Mouse (Mus musculus): ENCODE data around the gene Fxyd7.

Fxyd7 gene

DNA sequence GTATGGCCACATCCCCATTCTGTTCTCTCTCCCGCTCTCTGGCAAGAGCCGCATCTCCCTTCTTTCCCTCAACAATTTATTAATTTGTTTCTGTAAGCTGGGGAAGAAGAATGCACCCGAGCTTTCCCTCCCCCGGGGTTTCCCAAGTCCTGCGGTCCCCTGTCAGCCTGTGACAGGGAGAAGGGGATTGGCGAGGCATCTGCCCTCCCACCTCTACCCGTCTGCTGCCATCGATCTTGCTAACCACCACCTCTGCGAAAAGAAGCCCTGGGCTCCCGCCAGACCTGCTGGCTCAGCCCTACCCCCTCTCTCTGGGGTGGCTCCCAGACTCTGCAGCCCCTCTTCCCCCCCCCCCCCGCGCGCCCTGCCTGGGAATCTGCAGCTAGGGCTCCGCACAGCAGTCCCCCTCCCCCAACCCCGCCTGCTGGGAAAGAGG, 1.4 kb downstream of the Fxyd7 start:
- no peak for DNase-seq

DNA sequence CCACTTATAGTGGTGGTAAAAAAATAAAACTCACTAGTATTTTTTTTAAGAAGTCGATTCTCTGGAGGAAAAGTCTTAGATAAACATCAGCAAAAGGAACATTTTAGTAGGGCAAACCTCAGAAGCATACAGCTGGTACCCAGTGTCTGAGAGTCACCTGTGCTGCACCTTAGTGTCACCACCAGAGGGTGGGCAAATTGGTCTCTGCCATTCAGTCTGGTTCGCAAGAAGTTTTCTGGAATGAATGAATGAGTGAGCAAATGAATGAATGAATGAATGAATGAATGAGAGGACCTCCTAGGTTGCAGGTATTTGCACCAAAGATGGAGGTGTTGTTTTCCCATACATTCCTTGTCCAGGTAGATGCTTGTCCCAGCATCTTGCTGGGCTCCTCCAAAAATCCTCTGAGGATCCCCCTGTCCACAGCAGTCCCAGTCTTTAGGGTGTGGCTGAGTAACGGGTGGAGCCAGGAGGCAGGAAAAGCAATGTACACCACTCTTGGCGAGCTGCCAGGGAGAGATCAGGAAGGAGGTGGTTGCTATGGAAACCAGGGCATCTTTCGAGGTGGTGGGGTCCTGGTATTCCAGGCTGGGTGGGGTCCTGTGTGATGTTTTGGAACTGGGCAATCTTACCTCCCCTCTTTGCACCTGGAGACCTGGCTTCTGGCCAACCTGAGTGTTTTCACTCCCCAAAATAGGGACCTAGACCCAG, 2.0 kb downstream of the Fxyd7 start:
- no peak for DNase-seq

DNA sequence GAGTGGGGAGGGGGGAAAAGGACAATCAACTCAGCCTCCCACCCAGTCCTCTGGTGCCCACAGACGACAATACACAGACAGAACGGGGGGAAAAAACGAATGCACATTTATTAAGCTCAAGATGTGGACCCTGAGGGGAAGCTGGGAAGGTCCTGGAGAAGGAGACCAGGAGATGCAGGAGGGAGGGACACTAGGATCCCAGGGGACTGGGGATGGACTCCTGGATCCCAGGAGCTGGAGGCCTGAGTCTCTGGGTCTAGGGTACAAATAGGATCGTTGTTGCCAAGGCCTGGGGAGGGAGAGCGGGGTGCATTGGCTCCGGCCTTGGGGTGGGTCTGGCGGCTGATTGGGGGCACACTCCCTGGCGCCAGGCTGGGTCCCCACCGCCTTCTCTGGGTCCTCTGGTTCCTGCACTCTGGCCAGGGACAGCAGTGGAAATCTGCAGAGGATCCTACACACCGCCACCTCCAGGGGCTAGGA, 8.8 kb downstream of the Fxyd7 start, which contains the start of gene Fxyd5:
Gene Fxyd5, minus strand, starts transcription at position 51 of the 480 bp plus-strand sequence.
- no peak for DNase-seq

DNA sequence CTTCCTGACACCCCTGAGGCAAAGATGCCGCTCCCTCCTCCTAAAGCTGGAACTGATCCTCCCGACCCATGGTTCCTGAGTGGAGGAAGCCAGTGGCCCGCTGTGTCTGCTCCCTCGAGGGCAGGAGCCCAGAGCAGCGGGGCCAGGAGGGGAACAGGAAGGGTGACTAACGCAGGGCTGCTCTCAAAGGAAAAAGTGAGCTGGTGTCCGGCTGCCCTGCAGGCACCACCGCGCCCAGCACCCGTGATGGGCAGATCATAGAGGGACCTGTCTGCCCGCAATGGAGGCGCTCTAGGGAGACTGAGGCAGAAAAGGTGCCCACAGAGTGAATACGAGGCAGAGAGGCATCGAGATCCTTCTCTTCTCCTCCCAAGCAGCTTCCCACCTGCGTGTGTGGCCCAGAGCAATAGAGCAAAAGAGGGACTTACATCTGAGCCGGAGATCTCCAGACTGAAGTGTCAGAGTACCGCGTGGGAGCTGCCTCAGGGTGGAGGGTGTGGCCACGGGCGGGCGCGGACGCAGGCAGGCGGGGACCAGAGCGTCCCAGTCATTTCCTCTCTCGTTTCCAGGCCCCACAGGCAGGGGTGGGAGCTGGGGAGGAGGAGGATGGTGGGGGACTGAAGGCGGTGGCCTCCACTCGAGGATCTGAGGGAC, 9.5 kb downstream of the Fxyd7 start:
- peak; percentile 77 for DNase-seq

DNA sequence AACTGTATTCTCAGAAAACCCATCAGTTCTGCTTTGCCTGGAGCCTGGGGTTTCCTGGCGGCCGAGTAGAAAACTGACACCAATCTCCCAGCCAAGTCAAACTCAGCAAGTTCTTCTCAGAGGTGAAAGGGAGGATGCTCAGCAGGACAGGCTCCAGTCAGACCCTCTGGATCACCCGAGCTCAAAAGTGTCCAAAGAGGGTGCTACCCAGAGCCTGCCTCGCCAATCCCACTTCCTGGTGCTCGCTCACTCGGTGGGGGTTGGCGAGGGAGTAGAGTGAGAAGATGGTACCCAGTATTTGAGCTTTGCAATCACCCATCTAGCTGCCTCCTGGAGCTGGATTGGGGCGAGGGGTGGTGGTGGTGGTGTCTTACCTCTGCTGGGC, 10.3 kb downstream of the Fxyd7 start:
- DNase-seq = peak; percentile 53

DNA sequence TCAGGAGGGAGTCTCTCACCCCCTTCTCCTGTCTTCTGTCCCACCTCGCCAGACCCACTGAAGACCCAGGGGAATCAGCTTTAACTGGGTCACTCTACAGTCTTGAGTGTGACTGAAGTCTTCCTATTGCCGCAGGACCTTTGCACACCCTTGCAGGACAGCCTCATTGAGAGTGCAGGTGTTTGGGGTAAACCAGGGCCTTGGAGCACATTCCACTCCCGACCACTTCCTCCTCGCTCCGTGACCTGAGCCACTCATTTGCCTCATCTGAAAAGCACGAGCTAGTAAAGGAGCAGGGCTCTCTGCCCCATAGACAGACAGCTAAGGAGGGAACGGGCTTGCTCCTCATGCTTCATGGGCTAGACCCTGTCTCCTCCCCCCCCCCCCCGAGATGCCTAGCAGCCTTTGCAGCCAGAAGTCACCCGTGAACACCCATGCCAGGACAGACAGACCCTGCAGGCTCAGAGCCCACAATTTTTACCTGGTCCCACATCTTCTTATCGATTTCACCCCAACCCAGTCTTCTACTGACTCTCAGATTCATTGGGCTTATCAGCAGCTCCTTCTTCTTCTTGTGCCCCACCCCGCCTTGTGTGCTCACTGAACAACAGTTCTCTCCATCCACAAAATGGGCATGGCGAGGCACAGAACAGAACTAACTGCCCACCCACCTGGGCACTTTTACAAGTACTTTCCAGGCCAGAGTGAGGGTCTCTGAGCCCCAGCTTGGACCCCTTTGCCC, 10.8 kb downstream of the Fxyd7 start:
- DNase-seq = peak; percentile 60

DNA sequence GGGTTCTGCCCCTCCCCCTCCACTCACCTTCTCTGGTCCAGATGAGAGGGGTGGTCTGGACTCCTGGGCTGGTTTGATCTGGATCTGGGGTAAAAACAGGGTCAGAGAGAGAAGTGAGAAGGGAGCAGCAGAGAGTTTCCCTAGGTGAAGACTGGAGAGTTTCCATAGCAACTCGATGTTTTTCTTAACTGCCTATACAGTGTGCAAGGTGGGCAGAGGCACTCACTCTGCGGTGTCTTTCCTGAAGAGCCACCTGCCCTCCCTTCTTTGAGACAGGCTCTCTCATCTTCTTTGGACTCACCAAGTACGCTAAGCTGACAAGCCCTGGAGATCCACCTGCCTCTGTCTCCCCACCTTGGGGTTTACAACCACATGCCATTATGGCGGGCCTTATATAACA, 12.3 kb downstream of the Fxyd7 start:
- no peak for DNase-seq

DNA sequence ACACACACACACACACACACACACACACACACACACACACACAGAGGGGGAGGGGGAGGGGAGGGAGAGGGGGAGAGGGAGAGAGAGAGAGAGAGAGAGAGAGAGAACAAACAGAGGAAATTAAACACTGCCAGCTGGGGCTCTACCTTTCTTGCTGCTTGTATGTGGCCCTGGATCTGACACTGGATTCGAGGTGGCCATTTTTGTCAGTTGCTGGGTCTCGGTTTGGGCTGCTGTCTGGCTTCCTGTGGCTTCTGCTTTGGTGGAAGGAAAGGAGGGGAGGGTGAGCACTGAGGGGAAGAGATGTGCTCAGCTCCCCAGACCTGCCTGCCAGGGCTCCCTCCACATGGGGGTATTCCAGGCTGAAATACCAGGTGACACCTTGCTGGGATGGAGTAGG, 13.6 kb downstream of the Fxyd7 start:
- peak; percentile 69 for DNase-seq

DNA sequence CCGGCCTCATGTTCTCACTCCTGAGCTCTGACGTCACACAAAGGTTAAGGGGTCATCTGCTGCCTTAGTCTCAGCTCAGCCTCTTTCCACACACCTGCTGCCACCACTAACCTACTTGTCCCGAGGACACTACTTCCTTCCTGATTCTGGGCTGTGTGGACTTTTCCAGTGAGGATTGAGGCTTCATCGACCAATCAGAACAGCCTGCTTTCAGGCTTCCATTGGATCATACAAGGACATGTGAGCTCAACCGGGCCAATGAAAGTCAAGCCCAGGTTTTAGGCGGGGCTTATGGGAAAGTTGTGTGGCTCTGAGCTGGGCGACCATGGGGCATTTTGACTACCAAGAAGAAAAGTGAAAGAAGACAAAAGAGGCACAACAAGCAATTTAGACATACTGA, 14.3 kb downstream of the Fxyd7 start:
- peak; percentile 44 for DNase-seq

DNA sequence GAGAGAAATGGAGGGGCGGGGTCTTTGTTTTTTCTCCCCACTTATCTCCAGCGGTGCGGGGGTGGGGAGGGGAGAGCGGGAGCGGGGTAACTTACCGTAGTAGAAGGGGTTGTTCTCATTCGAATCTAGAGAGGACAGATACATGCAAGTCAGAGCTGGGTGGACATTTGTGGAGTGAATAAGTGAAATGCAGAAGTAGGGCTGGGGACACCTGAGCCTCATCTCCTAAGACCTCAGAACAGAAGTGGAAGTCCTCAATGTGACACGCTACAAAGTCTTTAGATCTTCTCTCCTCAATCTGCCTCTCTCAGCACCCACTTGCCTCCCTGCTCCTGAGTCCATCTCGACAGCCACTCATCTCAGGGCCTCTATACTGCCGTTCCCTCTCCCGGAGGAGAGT, 16.0 kb downstream of the Fxyd7 start:
- no peak for DNase-seq

DNA sequence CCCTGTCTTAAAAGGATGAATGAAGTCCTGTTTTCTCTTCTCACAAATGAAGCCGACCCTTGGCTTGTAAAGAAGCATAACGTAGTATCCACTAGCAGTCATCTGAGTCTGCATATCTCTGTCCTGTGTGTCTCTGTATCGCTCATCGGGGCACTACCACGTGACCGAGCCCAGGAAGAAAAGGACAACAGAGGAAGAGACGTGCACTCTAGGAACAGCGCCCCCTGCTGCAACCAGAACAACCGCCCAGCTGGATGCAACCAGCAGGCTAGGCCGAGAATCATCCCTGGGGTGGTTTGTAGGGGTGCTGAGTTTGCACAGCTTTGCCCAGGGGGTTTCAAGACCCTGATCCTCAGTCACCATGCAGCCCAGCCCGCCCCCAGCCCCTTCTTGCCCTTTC, 16.5 kb downstream of the Fxyd7 start:
- peak; percentile 60 for DNase-seq

DNA sequence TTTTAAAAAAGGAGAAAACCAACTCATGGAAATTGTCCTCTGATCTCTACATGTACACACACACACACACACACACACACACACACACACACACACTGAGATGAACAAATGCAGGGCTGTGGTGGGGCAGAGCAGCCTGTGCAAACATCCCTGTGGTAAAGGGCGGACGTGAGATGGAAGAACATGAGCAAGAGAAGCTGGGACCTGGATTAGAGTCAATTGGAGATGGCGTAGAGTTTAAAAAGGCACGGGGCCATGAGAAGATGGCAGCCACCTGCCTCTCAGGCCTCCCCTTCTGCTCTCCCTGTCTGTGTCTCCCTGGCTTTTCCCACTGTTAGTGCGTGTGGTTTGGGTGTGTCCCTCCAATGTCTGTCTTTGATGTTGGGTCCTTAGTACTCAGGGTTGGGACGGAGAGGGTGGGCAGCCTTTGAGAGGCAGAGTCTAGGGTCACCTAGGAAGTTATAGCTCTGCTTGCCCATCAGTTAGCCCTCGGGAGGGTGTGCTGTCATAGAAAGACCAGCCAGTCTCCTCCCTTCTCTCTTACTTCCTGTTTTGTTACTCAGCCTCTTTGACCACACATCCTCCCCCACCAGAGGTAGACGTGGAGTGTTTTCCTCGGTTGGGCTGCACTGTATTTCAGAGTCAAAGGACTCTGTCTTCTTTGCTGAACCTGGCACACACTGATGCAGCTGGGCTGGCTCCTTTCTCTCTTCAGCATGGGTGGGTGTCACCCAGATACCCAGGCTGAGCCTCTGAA, 17.7 kb downstream of the Fxyd7 start:
- peak; percentile 75 for DNase-seq

DNA sequence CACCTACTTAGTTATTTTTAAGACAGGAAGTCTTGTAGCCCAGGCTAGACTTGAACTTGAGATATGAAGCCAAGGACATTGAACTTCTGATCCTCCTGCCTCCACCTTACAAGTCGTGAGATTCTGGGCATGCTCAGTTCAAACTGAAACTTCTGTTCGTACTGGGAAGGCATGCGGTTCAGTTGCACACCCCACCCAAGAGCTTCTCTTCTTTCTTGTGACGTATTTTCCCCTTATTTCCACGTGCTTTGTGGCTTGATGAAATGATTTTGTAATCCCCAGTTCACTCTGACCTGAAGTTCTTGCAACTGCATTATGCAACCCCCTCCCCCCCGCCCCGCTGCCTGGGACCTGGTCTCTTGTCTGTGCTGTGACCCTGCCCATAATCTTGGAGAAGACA, 19.5 kb downstream of the Fxyd7 start:
- no peak for DNase-seq

DNA sequence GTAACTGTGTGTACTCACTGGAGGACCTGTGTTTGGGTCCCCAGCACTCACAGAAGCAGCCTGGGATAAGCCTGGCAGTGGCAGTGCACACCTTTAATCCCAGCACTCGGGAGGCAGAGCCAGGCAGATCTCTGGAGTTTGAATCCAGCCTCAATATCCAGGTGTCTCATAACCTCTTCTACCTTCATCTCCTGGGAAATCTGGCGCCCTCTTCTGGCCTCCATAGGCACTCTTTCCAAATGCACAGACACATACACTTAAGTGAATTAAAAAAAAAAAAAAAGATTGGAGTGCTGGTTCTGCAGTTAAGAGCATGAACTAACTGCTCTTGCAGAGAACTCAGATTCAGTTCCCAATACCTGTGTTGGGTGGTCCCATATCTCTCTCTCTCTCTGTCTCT, 20.6 kb downstream of the Fxyd7 start:
- DNase-seq = no peak

DNA sequence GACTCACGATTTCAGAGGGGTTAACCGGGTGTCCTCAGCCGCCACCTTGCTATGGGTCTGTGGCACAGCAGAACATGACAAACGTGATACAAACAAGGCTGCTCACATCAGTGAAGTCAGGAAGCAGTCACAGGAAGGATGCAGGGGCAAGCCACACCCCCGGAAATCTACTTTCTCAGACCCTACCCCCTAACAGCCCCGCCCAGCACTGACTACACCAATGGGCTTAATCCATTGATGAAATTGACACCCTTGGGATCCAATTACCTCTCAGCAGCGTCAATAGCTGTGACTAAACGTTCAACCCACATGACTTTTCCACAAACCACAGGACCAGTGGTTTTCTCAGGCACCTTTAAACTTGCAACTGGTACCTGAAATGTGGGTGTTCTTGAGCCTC, 22.7 kb downstream of the Fxyd7 start:
- no peak for DNase-seq

DNA sequence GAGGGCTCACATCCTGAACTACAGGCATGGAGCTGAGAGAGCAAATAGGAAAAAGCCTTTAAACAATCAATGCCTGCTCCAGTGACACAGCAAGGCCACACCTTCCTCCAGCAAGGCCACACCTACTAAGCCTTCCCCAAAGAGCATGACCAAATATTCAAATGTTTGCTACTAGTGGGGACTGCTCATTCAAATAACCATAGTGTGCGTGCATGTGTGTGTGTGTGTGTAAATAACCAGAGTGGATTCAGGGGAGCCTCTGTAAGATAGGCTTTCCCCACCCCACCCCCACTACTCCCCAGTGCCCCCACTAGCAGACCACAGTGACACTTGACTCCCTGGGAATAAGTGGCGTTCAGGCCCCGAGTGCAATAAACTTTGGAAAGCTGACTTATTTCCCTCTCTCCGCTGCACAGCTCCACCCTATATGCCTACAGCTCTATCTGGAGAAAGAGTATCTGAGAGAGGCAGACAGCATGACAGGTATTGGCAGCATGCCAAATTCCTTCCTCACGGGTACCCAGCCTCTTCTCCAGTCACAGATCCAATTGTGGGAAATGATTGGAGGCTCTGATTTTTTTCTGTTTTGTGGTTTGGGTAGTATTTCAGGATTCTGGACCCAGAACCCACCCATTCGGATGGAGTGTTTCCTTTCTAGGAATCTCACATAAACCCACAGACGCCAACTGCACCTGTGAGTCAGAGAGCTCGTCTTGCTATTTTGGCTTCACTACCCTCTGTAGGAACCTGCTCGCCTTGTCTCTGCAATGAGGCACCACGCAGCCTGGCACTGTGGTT, 34.0 kb downstream of the Fxyd7 start:
- no peak for DNase-seq

DNA sequence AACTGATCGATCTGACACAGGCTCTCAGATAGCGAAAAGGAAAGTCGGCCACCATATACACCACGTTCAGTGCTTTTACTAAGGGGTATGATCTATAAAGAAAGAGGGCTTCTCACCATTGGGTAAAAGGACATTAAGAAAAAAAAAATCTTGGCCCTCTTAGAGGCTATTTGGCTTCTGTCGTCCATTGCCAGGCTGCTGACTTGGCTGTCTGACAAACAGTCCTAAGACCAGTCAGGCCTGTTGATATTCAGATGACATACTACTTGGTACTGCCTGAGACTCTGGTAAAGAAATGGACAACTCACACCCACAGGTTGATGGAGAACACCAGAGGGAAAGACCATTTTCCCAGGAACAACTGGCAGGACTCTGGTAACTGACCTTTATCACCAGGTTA, 38.3 kb downstream of the Fxyd7 start:
- no peak for DNase-seq

DNA sequence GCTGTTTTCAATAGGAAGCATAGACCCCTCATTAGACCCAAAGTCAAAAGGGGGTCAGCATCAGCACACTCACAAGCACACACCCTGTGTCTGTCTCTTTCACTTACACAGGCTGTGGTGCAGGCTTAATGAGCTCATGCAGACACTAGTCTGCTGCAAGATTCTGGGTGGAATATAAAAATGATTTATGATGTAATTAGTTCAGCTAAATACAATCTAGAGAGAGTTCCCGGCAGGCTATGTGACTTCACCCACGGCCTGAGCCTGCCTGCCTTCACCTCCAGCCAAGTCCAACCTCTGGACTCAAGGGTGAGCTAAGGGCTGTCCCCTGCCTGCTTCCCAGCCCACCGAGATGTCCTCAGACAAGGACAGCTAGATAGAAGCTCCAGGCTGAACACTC, 42.4 kb downstream of the Fxyd7 start:
- DNase-seq = no peak

DNA sequence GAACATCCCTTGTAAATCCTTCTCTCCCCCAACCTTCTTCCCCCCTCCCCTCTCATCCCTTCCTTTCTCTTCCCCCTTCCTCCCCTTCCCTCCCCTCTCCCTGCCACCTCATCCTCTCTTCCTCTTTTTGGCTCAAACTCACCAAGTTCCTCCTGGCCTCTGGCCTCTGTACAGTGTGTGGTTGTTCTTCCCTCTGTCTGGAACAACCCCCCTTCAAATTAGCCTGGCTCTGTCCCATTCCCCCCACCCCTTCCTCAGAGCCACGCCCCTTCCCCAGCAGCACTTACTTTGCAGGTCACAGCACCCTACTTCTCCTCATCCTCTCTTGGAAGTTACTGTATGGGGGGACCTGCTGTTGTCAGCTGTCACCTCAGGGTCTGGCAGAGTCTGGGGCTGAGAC, 43.1 kb downstream of the Fxyd7 start:
- DNase-seq = no peak

DNA sequence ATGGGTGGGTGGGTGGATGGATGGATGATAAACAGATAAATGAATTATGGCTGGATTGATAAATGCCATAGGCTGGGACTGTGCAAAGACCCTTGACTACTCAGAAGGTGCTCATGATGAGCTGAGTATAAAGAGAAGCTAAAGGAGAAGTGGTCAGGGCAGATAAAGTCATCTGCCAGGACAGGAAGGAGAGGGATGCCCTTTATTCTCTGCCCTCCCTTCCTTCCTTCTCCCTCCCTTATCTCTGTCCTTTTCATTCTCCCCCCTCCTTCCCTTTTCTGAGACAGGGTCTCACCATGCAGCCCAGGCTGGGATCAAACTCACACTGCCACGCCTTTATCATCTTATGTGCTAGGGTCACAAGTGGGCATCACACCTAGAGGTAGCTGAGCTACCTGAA, 43.5 kb downstream of the Fxyd7 start:
- no peak for DNase-seq

DNA sequence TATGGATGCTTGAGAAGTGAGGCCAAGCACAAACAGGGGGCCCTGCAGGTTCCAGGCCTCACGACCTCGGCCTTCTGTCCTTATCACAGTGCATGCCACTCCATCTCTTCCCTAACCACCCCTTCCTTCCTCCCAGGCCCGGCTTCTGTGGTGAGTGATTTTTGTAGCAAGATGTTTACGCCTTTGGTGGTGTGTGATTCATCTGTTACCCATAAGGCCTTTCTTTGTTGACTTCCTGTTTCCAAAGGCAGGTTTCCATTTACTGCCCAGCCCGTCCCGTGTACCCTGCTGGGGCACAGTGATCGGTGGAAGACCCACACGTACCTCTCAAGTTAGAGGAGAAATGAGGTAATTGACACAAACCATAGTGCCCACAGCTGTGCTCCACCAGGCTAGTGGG, 48.6 kb downstream of the Fxyd7 start:
- DNase-seq = peak; percentile 39

DNA sequence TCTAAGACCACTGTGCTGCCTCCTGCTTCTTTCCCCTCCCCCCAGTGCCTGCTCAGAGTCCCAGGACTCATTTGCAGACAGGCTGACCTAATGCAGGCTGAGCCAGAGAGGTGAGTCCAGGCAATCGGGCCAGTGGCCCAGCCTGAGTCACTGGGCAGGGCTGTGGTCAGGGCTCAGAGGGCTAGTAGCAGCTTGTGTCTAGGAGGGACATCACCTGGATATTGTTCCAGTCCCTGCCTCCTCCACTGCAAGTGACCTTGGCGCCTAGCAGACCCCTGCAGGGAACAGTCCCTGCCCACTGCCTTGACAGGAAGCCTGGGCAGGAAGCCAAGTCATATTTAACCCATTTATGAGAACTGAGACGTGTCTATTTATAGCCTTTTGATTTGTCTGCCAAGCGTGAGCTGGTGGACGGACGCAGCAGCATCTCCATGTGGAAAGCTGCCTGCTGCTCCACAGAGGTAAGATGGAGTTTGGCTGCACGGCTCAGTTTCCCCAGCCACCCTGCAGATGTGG, 50.7 kb downstream of the Fxyd7 start:
- DNase-seq = peak; percentile 36

Measured in thymus, postnatal 25 days (tissue).